Mouse (Mus musculus): ENCODE data around the gene Gmeb1. TPM values are rescaled to one million over a fixed set of nuclear protein-coding genes. Genes with fewer than 3 reads are reported as not detected.
A peak's percentile ranks its signal among the peaks of the same experiment; 100 is the strongest.
"Not testable (repeated sequence)": the region's sequence is repeated elsewhere in the genome, so short reads cannot be mapped to it uniquely, and the experiment has no call there.

Gmeb1 gene
- polyA plus RNA-seq, 1 experiment from 2014 or later: 8.4 TPM

DNA sequence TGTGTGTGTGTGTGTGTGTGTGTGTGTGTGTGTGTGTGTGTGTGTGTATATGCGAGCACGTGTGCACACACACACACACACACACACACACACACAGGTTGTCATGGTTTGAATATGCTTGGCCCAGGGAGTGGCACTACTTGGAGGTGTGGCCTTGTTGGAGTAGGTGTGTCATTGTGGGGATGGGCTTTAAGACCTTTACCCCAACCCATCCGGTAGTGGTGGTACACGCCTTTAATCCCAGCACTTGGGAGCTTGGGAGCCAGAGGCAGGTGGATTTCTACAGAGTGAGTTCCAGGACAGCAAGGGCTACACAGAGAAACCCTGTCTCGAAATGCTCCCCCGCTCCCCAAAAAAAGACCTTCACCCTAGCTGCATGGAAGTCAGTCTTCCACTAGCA is 43.0 kb downstream of the Gmeb1 start:
- H3K4me3 ChIP-seq (ENCODE audit: inconsistent target): not testable (repeated sequence)

DNA sequence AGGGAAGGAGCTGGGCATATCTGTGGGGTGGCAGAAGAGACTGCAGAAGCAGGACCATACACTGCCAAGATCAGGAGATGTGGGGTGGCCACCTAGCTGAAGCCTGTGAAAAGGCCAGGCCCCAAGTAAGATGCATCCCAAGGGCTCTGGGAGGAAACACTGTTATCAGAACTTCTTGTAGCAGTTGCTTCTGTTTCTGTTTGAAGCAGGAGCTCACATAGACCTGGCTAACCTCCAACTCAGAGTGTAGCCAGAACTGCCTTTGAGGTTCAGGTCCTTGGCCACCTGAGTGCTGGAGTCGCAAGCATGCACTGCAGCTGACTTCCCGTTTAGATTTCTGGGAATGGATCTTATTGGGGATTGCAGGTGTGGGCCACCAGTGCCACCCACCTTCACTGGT is 43.6 kb downstream of the Gmeb1 start:
- peak overlapping the region; percentile 13; the same call in 1 of the 2 replicates for H3K27ac ChIP-seq
- no peak overlapping the region for H3K4me3 ChIP-seq (ENCODE audit: inconsistent target)
- no peaks in the 10 kb centered on the region for H3K36me3 ChIP-seq (ENCODE audit: inconsistent target)
- no peaks in the 10 kb centered on the region for H3K79me2 ChIP-seq (ENCODE audit: inconsistent target)
- WGBS (ENCODE audit: missing documents): 86% methylated on average over 1 of the region's 2 CpGs

More for the DNA sequence above, 43.0 kb downstream of the Gmeb1 start:
- H3K27ac ChIP-seq; H3K79me2 ChIP-seq (ENCODE audit: inconsistent target); H3K36me3 ChIP-seq (ENCODE audit: inconsistent target): not testable (repeated sequence)
- WGBS (ENCODE audit: missing documents): 98% methylated on average over 4 of the region's 6 CpGs

GRCm38 (mm10) chr4:132216602-132217001 is 44.8 kb downstream of the Gmeb1 start:
- Histone ChIP-seq H3K27ac (no peak overlapping the region), H3K36me3 (ENCODE audit: inconsistent target) (no peaks in the 10 kb centered on the region), H3K79me2 (ENCODE audit: inconsistent target) (no peaks in the 10 kb centered on the region), H3K4me3 (ENCODE audit: inconsistent target) (no peak overlapping the region)
- WGBS (ENCODE audit: missing documents): 20% methylated on average over 1 of the region's 1 CpGs

DNA sequence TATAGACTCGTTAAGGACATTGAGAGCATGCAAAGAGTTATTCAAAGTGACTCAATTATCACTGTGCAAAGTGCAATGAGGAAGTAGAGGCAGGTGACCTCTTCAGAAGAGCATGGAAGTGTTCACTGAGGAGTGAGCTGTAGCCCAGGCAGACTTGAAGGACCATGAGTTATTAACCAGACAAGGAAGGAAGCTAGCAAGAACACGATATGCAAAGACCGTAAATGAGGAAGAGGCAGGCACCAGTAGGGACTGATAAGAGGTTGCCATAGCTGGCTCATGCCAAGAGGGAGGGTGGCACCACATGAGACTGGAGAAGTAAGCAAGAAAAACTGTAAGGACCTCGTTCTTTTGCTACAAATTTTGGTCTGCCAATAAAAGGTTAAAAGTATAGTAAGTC is 46.6 kb downstream of the Gmeb1 start:
- no peaks in the 10 kb centered on the region for H3K36me3 ChIP-seq (ENCODE audit: inconsistent target)
- peaks cover 13% of the 10 kb centered on the region for H3K79me2 ChIP-seq (ENCODE audit: inconsistent target)
- 4% methylated on average over 4 of the region's 4 CpGs for WGBS (ENCODE audit: missing documents)
- no peak overlapping the region for H3K4me3 ChIP-seq (ENCODE audit: inconsistent target)
- peak overlapping the region; percentile 72 for H3K27ac ChIP-seq

DNA sequence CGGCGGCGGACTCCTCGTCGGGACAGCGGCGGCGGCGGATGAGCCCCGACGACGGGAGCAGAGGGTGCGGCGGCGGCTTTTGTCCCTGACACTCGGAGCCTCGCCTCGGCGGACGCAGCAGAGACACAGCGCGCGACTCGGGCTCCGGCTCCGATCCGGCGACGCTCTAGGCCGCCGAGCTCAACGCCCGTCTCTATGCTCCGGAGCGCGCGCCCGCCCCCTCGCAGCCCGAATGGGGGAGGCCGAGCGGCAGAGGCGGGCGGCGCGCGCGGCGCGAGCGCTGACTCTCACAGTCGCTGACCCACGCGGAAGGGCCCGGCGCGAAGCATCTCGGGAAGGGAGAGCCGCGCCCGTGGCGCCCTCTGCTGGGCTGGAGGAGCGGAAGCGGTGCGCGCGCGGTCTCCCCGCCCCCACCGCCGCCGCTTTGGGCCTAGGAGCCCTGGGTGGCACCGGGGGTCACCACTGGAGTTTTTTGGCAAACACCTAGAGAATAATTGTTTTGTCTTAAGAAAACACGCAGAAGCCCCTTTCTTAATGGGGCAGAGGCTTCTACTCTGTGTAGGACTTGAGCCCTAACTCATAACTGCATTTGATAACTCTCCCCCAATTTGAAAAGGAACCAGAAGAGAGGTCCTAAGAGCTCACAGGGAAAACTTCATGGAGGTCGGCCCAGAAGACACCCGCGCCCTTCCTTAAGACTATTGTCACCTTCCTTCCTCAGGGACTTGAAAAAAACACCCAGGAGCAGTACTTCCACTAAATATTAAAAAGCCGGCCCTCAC is 49.3 kb downstream of the Gmeb1 start, which contains the start of gene Ythdf2:
TSS of gene Ythdf2 (minus strand) at position 351 of the 782 bp plus-strand sequence.
- peak within 1 kb of the TSS; percentile 50 for H3K4me3 ChIP-seq (ENCODE audit: inconsistent target)
- 2% methylated on average over 75 of the region's 78 CpGs for WGBS (ENCODE audit: missing documents)
- peaks cover 40% of the 10 kb centered on the region for H3K79me2 ChIP-seq (ENCODE audit: inconsistent target)
- peak within 1 kb of the TSS; percentile 44 for H3K27ac ChIP-seq
- H3K36me3 ChIP-seq (ENCODE audit: inconsistent target): 0 out of 2 replicates have a peak, but pooled peaks cover 4% of the 10 kb centered on the region

DNA sequence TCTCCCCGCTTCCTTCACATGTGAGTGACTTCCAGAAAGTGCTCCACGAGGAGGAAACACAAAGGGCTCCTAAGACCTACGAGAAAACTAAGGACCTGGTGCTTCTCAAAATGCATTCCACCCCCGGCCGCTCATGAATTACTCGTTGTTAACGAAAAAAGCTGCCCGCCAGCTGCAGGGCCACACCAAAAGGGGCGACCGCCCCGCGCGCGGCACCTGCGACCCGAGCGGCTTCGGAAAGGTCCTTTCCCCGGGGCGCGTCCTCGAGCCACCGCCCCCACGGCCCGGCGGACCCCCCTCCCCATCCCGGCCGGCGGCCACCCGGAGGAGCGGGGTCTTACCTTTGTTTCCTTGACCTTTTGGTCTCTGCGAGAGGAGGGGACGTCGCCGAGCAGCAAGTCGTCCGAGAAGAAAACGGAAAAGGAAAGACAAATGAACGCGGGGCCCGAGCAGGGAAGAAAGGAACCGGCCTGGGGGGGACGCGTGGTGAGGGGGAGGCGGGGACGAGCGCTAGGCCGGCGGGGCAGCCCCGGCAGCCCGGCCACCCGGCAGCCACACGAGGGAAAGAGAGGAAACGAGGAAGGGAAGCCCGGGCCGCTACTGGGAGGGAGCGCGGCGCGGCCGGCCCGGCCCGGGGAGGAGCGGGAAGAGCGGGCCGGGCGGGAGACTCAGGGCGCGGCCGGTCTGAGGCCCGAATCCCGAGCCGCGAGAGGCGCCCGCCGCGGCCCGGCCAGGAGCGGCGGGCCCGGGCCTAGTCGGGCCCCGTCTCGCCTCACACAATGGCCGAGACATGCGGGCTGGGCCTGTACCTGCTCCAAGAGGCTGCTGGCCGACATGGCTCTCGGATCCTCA is 50.1 kb downstream of the Gmeb1 start:
- Histone ChIP-seq H3K4me3 (ENCODE audit: inconsistent target) (peak overlapping the region; percentile 50), H3K27ac (peak overlapping the region; percentile 5; the same call in 1 of the 2 replicates), H3K79me2 (ENCODE audit: inconsistent target) (peaks cover 48% of the 10 kb centered on the region), H3K36me3 (ENCODE audit: inconsistent target) (peaks cover 6% of the 10 kb centered on the region; the same call in 1 of the 2 replicates)
- WGBS (ENCODE audit: missing documents): under 1% methylated on average over 58 of the region's 89 CpGs

- no CpG with 5 or more reads among the region's 2 CpGs for WGBS (ENCODE audit: missing documents)
- H3K27ac ChIP-seq: no peak overlapping the region
- H3K79me2 ChIP-seq (ENCODE audit: inconsistent target): peaks cover 58% of the 10 kb centered on the region
Measured at GRCm38 (mm10) chr4:132210325-132210724, 51.1 kb downstream of the Gmeb1 start.

GRCm38 (mm10) chr4:132209299-132209698 is 52.1 kb downstream of the Gmeb1 start:
- Histone ChIP-seq H3K4me3 (ENCODE audit: inconsistent target) (no peak overlapping the region), H3K36me3 (ENCODE audit: inconsistent target) (peaks cover 25% of the 10 kb centered on the region)

More at GRCm38 (mm10) chr4:132210325-132210724, 51.1 kb downstream of the Gmeb1 start:
- H3K36me3 ChIP-seq (ENCODE audit: inconsistent target): peaks cover 16% of the 10 kb centered on the region
- H3K4me3 ChIP-seq (ENCODE audit: inconsistent target): peak overlapping the region; percentile 50

DNA sequence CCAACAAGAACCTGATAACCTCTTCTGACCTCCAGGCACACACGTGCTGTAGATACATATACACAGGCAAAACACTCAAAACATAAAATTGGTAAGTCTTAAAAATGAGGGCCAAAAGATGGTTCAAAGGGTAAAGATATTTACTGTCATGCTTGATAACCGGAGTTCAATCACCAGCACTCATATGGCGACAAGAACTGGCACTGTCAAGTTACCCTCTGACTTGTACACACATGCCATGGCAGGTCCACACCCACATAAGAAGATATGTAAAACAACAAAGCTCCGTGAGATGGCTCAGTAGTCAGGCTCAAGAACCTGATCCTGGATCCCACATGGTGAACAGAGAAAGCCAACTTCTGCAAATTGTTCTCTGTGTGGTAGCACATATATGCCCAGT is 54.1 kb downstream of the Gmeb1 start:
- Histone ChIP-seq H3K36me3 (ENCODE audit: inconsistent target) (peaks cover 37% of the 10 kb centered on the region), H3K4me3 (ENCODE audit: inconsistent target) (no peak overlapping the region), H3K27ac (no peak overlapping the region), H3K79me2 (ENCODE audit: inconsistent target) (peaks cover 88% of the 10 kb centered on the region)
- WGBS (ENCODE audit: missing documents): 98% methylated on average over 4 of the region's 4 CpGs

More at GRCm38 (mm10) chr4:132209299-132209698, 52.1 kb downstream of the Gmeb1 start:
- Histone ChIP-seq H3K27ac (no peak overlapping the region), H3K79me2 (ENCODE audit: inconsistent target) (peaks cover 68% of the 10 kb centered on the region)
- WGBS (ENCODE audit: missing documents): 80% methylated on average over 2 of the region's 2 CpGs

DNA sequence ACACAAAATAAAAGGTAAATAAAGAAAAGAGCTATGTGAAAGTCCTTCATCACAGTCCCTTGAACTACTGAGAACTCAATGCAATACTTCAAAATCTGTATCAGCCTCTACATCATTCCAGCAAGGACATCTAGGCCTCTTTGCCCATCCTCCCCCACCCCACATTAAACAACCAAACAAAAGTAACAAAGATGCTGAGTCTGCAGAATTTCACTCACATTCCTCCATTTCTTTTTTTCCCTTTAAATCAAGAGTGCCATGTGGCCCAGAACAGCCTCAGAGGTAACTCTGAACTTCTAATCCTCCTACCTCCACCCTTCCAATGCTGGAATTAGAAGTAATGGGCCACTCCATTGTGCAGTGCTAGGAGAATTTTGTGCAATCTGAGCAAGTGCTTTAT is 62.6 kb downstream of the Gmeb1 start:
- H3K79me2 ChIP-seq (ENCODE audit: inconsistent target): peaks cover 100% of the 10 kb centered on the region
- no peak overlapping the region for H3K27ac ChIP-seq
- H3K4me3 ChIP-seq (ENCODE audit: inconsistent target): no peak overlapping the region
- peaks cover 6% of the 10 kb centered on the region; the same call in 1 of the 2 replicates for H3K36me3 ChIP-seq (ENCODE audit: inconsistent target)

- Histone ChIP-seq H3K4me3 (ENCODE audit: inconsistent target) (no peak overlapping the region), H3K27ac (no peak overlapping the region), H3K79me2 (ENCODE audit: inconsistent target) (peaks cover 100% of the 10 kb centered on the region), H3K36me3 (ENCODE audit: inconsistent target) (peaks cover 1% of the 10 kb centered on the region; the same call in 1 of the 2 replicates)
- 49% methylated on average over 3 of the region's 4 CpGs for WGBS (ENCODE audit: missing documents)
Measured at GRCm38 (mm10) chr4:132198285-132198712, 63.1 kb downstream of the Gmeb1 start.

DNA sequence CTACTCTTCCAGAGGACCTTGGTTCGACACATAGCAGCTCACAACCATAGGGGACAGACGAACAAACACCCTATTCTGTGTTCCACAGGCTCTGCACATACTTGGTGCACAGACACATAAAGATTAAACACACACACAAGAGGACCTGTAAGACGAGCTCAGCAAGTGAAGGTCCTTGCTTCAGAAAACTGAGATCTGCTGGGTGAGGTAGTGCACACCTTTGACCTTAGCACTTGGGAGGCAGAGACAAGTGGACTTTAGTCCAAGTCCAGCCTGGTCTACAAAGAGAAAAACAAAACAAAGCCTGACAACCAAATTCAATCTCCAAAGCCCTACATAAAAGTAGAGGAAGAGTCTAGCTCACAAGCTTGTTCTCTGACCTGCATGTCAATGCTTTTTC is 66.4 kb downstream of the Gmeb1 start:
- H3K36me3 ChIP-seq (ENCODE audit: inconsistent target): peaks cover 6% of the 10 kb centered on the region; the same call in 1 of the 2 replicates
- no peak overlapping the region for H3K27ac ChIP-seq
- 82% methylated on average over 3 of the region's 3 CpGs for WGBS (ENCODE audit: missing documents)
- peaks cover 100% of the 10 kb centered on the region for H3K79me2 ChIP-seq (ENCODE audit: inconsistent target)
- no peak overlapping the region for H3K4me3 ChIP-seq (ENCODE audit: inconsistent target)

GRCm38 (mm10) chr4:132194373-132194772 is 67.0 kb downstream of the Gmeb1 start:
- 68% methylated on average over 6 of the region's 6 CpGs for WGBS (ENCODE audit: missing documents)
- peaks cover 100% of the 10 kb centered on the region for H3K79me2 ChIP-seq (ENCODE audit: inconsistent target)
- H3K4me3 ChIP-seq (ENCODE audit: inconsistent target): no peak overlapping the region
- no peak overlapping the region for H3K27ac ChIP-seq
- peaks cover 6% of the 10 kb centered on the region; the same call in 1 of the 2 replicates for H3K36me3 ChIP-seq (ENCODE audit: inconsistent target)

DNA sequence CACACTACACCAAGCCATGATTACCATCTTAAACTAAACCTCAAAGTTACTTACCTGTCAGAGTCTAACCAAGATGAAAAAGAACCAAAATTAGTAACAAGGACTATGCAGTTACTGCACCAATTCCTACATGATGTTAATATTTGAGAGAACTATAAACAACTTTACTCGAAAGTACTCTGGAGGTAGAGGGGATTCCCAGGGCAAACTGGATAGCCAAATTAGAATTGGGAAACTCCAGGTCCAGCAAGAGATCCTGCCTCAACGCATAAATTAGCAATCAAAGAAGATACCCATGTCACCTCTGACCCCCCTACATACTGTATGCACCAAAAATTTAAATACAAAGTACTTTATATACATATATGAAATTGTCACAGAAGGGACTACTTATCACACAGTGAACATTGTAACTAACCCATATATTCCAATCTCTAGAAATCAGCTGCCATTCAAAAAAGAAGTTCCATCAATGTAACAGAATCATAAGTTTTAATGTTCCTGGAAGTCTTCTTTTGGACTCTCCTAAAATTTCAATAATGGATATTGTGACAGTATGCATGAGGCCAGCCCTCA is 73.5 kb downstream of the Gmeb1 start:
- peaks cover 40% of the 10 kb centered on the region for H3K36me3 ChIP-seq (ENCODE audit: inconsistent target)
- H3K79me2 ChIP-seq (ENCODE audit: inconsistent target): peaks cover 65% of the 10 kb centered on the region
- 100% methylated on average over 2 of the region's 2 CpGs for WGBS (ENCODE audit: missing documents)
- no peak overlapping the region for H3K27ac ChIP-seq
- no peak overlapping the region for H3K4me3 ChIP-seq (ENCODE audit: inconsistent target)

All from macrophage (primary cell).